Mouse (Mus musculus) stomach, embryonic 14.5 days (tissue): ENCODE measurements at regions not wholly inside any gene's neighbourhood (a gene's known extent, or its start where the extent isn't known, plus 50 kb on each side); places are given as distances from the start of the nearest gene placed in this dataset.
A peak's percentile ranks its signal among the peaks of the same experiment; 100 is the strongest.

Experiments used
- ATAC-seq: fragments of 200-750 bp; cut with Nextera tagmentation; 2 replicates; pipeline ENCODE4 v1.8.0; 2017; ENCODE audit warnings: low read depth, moderate TSS enrichment; ENCODE audit not compliant: insufficient number of reproducible peaks, insufficient read depth, low FRiP score
- H3K27ac ChIP-seq: fragments of 300-500 bp; sonication (generic); 2 replicates; pipeline ENCODE4 v1.5.1; 2014; ENCODE audit warnings: mild to moderate bottlenecking, low read length, moderate library complexity, mixed read lengths
- H3K27me3 ChIP-seq: fragments of 300-500 bp; sonication (generic); 2 replicates; pipeline ENCODE4 v1.6.1; 2014; ENCODE audit warnings: low read length, control low read depth, mixed read lengths; ENCODE audit not compliant: control insufficient read depth, insufficient read depth
- H3K36me3 ChIP-seq: fragments of 300-500 bp; sonication (generic); 2 replicates; pipeline ENCODE4 v1.6.1; 2014; ENCODE audit warnings: mild to moderate bottlenecking, control low read depth, low read length, moderate library complexity, mixed read lengths; ENCODE audit not compliant: control insufficient read depth, insufficient read depth
- H3K4me1 ChIP-seq: fragments of 300-500 bp; sonication (generic); 2 replicates; pipeline ENCODE4 v1.6.1; 2014; ENCODE audit warnings: low read length, control low read depth, mixed read lengths; ENCODE audit not compliant: control insufficient read depth, insufficient read depth
- H3K4me2 ChIP-seq: fragments of 300-500 bp; sonication (generic); replicated peaks from 2 replicates; pipeline ENCODE4 v1.6.1; 2014; ENCODE audit warnings: low read depth, low read length, control low read depth
- H3K4me3 ChIP-seq: fragments of 300-500 bp; sonication (generic); 2 replicates; pipeline ENCODE4 v1.5.1; 2014; ENCODE audit warnings: low read depth, low read length, control low read depth
- H3K9ac ChIP-seq: fragments of 300-500 bp; sonication (generic); replicated peaks from 2 replicates; pipeline ENCODE4 v1.6.1; 2014; ENCODE audit warnings: low read depth, mild to moderate bottlenecking, control low read depth, low read length, moderate library complexity, mixed read lengths
- H3K9me3 ChIP-seq: fragments of 300-500 bp; sonication (generic); 2 replicates; pipeline ENCODE4 v1.6.1; 2016; ENCODE audit warnings: low read depth, low read length, control low read depth; ENCODE audit not compliant: control insufficient read depth
- WGBS: fragments of 180-500 bp; shearing (Covaris S2); extraction: QIAGEN DNeasy Blood & Tissue Kit; methylation state at CpG from one replicate; pipeline ENCODE4 v1.1.7; 2014; 5-methylcytosine and 5-hydroxymethylcytosine counted together

GRCm38 (mm10) chr7:58093523-58093922, 562.4 kb upstream of the Atp10a start:
- Histone ChIP-seq H3K4me1 (no peaks in the 10 kb centered on the region), H3K9me3 (no peaks in the 10 kb centered on the region), H3K4me2 (no peak overlapping the region), H3K4me3 (no peak overlapping the region), H3K27ac (no peak overlapping the region), H3K27me3 (no peaks in the 10 kb centered on the region), H3K9ac (no peak overlapping the region), H3K36me3 (no peaks in the 10 kb centered on the region)
- 75% methylated on average over 3 of the region's 3 CpGs for WGBS
- ATAC-seq: no peak

GRCm38 (mm10) chr7:58078825-58079224, 569.0 kb upstream of the Gabra5 start:
- Histone ChIP-seq H3K4me1 (no peaks in the 10 kb centered on the region), H3K4me2 (no peak overlapping the region), H3K27ac (no peak overlapping the region), H3K9me3 (no peaks in the 10 kb centered on the region), H3K27me3 (no peaks in the 10 kb centered on the region), H3K4me3 (no peak overlapping the region), H3K9ac (no peak overlapping the region), H3K36me3 (no peaks in the 10 kb centered on the region)
- 24% methylated on average over 2 of the region's 2 CpGs for WGBS
- ATAC-seq: no peak

GRCm38 (mm10) chr7:58032975-58033374, 523.1 kb upstream of the Gabra5 start:
- no peaks in the 10 kb centered on the region for H3K4me1 ChIP-seq
- H3K9me3 ChIP-seq: no peaks in the 10 kb centered on the region
- no peak overlapping the region for H3K4me2 ChIP-seq
- no peaks in the 10 kb centered on the region for H3K36me3 ChIP-seq
- no peak overlapping the region for H3K4me3 ChIP-seq
- whole genome bisulfite sequencing: 75% methylated on average over 1 of the region's 1 CpGs
- ATAC-seq: no peak
- no peak overlapping the region for H3K9ac ChIP-seq
- no peak overlapping the region for H3K27ac ChIP-seq
- H3K27me3 ChIP-seq: no peaks in the 10 kb centered on the region

GRCm38 (mm10) chr7:58032111-58032510, 522.3 kb upstream of the Gabra5 start:
- no peaks in the 10 kb centered on the region for H3K36me3 ChIP-seq
- H3K4me2 ChIP-seq: no peak overlapping the region
- no peak for ATAC-seq
- H3K27me3 ChIP-seq: no peaks in the 10 kb centered on the region
- H3K9me3 ChIP-seq: no peaks in the 10 kb centered on the region
- no peaks in the 10 kb centered on the region for H3K4me1 ChIP-seq
- no peak overlapping the region for H3K27ac ChIP-seq
- no peak overlapping the region for H3K9ac ChIP-seq
- WGBS: 89% methylated on average over 1 of the region's 1 CpGs
- H3K4me3 ChIP-seq: no peak overlapping the region

- WGBS: 42% methylated on average over 11 of the region's 11 CpGs
- no peaks in the 10 kb centered on the region for H3K27me3 ChIP-seq
- no peaks in the 10 kb centered on the region for H3K36me3 ChIP-seq
These were observed 482.8 kb upstream of the Gabra5 start for GRCm38 (mm10) chr7:57992406-57993223.

GRCm38 (mm10) chr7:57983192-57983591, 473.3 kb upstream of the Gabra5 start:
- no peaks in the 10 kb centered on the region for H3K9me3 ChIP-seq
- H3K36me3 ChIP-seq: no peaks in the 10 kb centered on the region
- no peak overlapping the region for H3K27ac ChIP-seq
- no peaks in the 10 kb centered on the region for H3K27me3 ChIP-seq
- no peak overlapping the region for H3K4me3 ChIP-seq
- ATAC-seq: no peak
- no peaks in the 10 kb centered on the region for H3K4me1 ChIP-seq
- no peak overlapping the region for H3K9ac ChIP-seq
- H3K4me2 ChIP-seq: no peak overlapping the region

More at GRCm38 (mm10) chr7:57992406-57993223, 482.8 kb upstream of the Gabra5 start:
- no peak overlapping the region for H3K4me3 ChIP-seq
- no peak overlapping the region for H3K9ac ChIP-seq
- ATAC-seq: peak; percentile 69; the same call in 1 of the 2 replicates
- H3K9me3 ChIP-seq: no peaks in the 10 kb centered on the region
- no peak overlapping the region for H3K4me2 ChIP-seq
- H3K4me1 ChIP-seq: 0 out of 2 replicates have a peak, but pooled peaks cover 11% of the 10 kb centered on the region
- peak overlapping the region; percentile 27; the same call in 1 of the 2 replicates for H3K27ac ChIP-seq

- Histone ChIP-seq H3K27me3 (no peaks in the 10 kb centered on the region), H3K4me1 (no peaks in the 10 kb centered on the region), H3K36me3 (no peaks in the 10 kb centered on the region), H3K4me2 (no peak overlapping the region), H3K27ac (no peak overlapping the region), H3K9ac (no peak overlapping the region), H3K9me3 (no peaks in the 10 kb centered on the region), H3K4me3 (no peak overlapping the region)
- no peak for ATAC-seq
These were observed 456.4 kb upstream of the Gabra5 start for GRCm38 (mm10) chr7:57966216-57966615.

GRCm38 (mm10) chr7:57958871-57959270, 449.0 kb upstream of the Gabra5 start:
- no peaks in the 10 kb centered on the region for H3K9me3 ChIP-seq
- no peak overlapping the region for H3K4me2 ChIP-seq
- no peak overlapping the region for H3K9ac ChIP-seq
- no peak overlapping the region for H3K4me3 ChIP-seq
- H3K4me1 ChIP-seq: no peaks in the 10 kb centered on the region
- no peaks in the 10 kb centered on the region for H3K36me3 ChIP-seq
- no peak for ATAC-seq
- no peak overlapping the region for H3K27ac ChIP-seq
- H3K27me3 ChIP-seq: no peaks in the 10 kb centered on the region
